Mouse (Mus musculus) embryonic facial prominence, embryonic 13.5 days (tissue): ENCODE results near the gene Gpr26. TPM values are rescaled to one million over a fixed set of nuclear protein-coding genes. Genes with fewer than 3 reads are reported as not detected.

ENCODE experiments used
- ATAC-seq: fragments of 200-750 bp; cut with Nextera tagmentation; 2 replicates; pipeline ENCODE4 v1.8.0; 2017; ENCODE audit warnings: low read depth; ENCODE audit not compliant: insufficient number of reproducible peaks, insufficient read depth, low FRiP score, low TSS enrichment
- H3K27ac ChIP-seq: fragments of 300-500 bp; sonication (generic); 2 replicates; pipeline ENCODE4 v1.5.1; 2015; ENCODE audit warnings: moderate library complexity, mild to moderate bottlenecking, inconsistent platforms
- H3K27me3 ChIP-seq: fragments of 300-500 bp; sonication (generic); 2 replicates; pipeline ENCODE4 v1.6.1; 2015; ENCODE audit warnings: mild to moderate bottlenecking, inconsistent platforms
- H3K36me3 ChIP-seq: fragments of 300-500 bp; sonication (generic); 2 replicates; pipeline ENCODE4 v1.6.1; 2015; ENCODE audit warnings: mild to moderate bottlenecking, inconsistent platforms
- H3K4me1 ChIP-seq: fragments of 300-500 bp; sonication (generic); 2 replicates; pipeline ENCODE4 v1.6.1; 2015; ENCODE audit warnings: inconsistent platforms
- H3K4me2 ChIP-seq: fragments of 300-500 bp; sonication (generic); 2 replicates; pipeline ENCODE4 v1.6.1; 2015; ENCODE audit warnings: moderate library complexity, mild to moderate bottlenecking, inconsistent platforms
- H3K4me3 ChIP-seq: fragments of 300-500 bp; sonication (generic); 2 replicates; pipeline ENCODE4 v1.5.1; 2015; ENCODE audit warnings: mild to moderate bottlenecking, inconsistent platforms
- H3K9ac ChIP-seq: fragments of 300-500 bp; sonication (generic); 2 replicates; pipeline ENCODE4 v1.6.1; 2015; ENCODE audit warnings: mild to moderate bottlenecking, inconsistent platforms
- H3K9me3 ChIP-seq: fragments of 300-500 bp; sonication (generic); 2 replicates; pipeline ENCODE4 v1.6.1; 2016; ENCODE audit warnings: inconsistent platforms
- WGBS: fragments of 180-500 bp; shearing (Covaris S2); methylation state at CpG from one replicate; pipeline ENCODE4 v1.1.7; 2015; ENCODE audit warnings: mixed read lengths; 5-methylcytosine and 5-hydroxymethylcytosine counted together
- polyA plus RNA-seq: library from polyadenylated mRNA; unstranded; fragments of >200 nt; fragmentation: Nextera tagmentation; extraction: Ambion mirVana; gene quantifications from 2 replicates; pipeline ENCODE4 v1.2.1, GENCODE M21; 2015

The Gpr26 gene
- polyA plus RNA-seq, 1 experiment from 2014 or later, result 0.03 TPM

GRCm38 (mm10) chr7:132031940-132032531, 65.8 kb downstream of the Gpr26 start:
- Histone ChIP-seq H3K27me3 (peaks cover 5% of the 10 kb centered on the region; the same call in 1 of the 2 replicates), H3K36me3 (no peaks in the 10 kb centered on the region), H3K9me3 (no peaks in the 10 kb centered on the region), H3K9ac (no peak overlapping the region), H3K4me1 (peaks cover 28% of the 10 kb centered on the region; the same call in 1 of the 2 replicates), H3K4me2 (no peak overlapping the region), H3K4me3 (no peak overlapping the region), H3K27ac (no peak overlapping the region)
- WGBS, result 59% methylated on average over 6 of the region's 6 CpGs
- ATAC-seq, result no peak

Other genes starting within 250 kb of the Gpr26 start
- gene Cpxm2, start 188.3 kb downstream of the Gpr26 start, polyA plus RNA-seq, result 27.8 and 31.5 TPM in 2 replicates